ENCODE assay signal across 19 mouse cellular contexts in genomic region chr16:57071132-57071639, GRCm38 (mm10). TPM values are rescaled to one million over a fixed set of nuclear protein-coding genes. Genes with fewer than 3 reads are reported as not detected.
"Had no signal": no experiment of that assay in that cellular context is flagged by ENCODE, and none has a peak within 500 bp of the region (broad histone marks: within the 10 kb centered on the region; RNA-seq: fewer than 3 reads in every experiment).

TSS of gene Tmem45a2 (minus strand) at chr16:57071372.

- H3K9ac ChIP-seq: neural tube, embryonic 12.5 days; neural tube, embryonic 13.5 days; neural tube, embryonic 15.5 days; stomach, embryonic 15.5 days had no signal

- H3K27me3 ChIP-seq: neural tube, embryonic 12.5 days; neural tube, embryonic 13.5 days; neural tube, embryonic 15.5 days; stomach, embryonic 15.5 days had no signal

- H3K27ac ChIP-seq: neural tube, embryonic 12.5 days; neural tube, embryonic 13.5 days; neural tube, embryonic 15.5 days; stomach, embryonic 15.5 days had no signal

- H3K9me3 ChIP-seq: neural tube, embryonic 12.5 days; neural tube, embryonic 13.5 days; neural tube, embryonic 15.5 days; stomach, embryonic 15.5 days had no signal

- H3K4me3 ChIP-seq: neural tube, embryonic 12.5 days; neural tube, embryonic 13.5 days; neural tube, embryonic 15.5 days; stomach, embryonic 15.5 days had no signal

- H3K4me1 ChIP-seq: neural tube, embryonic 12.5 days; neural tube, embryonic 13.5 days; neural tube, embryonic 15.5 days; stomach, embryonic 15.5 days had no signal

- DNase-seq: retina, postnatal 1 day; right cerebral cortex, adult 18-20 months; right cerebral cortex, postnatal 14 days; right cerebral cortex, postnatal 25 days; right cerebral cortex, postnatal 4 days; spleen, adult 18-20 months; thymus, adult 18-20 months; thymus, adult 2 months; thymus, postnatal 14 days; thymus, postnatal 25 days; thymus, postnatal 36 days; thymus, postnatal 4 days had no signal

- H3K4me2 ChIP-seq: neural tube, embryonic 12.5 days; neural tube, embryonic 13.5 days; neural tube, embryonic 15.5 days; stomach, embryonic 15.5 days had no signal

- H3K36me3 ChIP-seq: neural tube, embryonic 12.5 days; neural tube, embryonic 13.5 days; neural tube, embryonic 15.5 days; stomach, embryonic 15.5 days had no signal

RNA-seq across cellular contexts. Expression of gene Tmem45a2, which starts in this region (rescaled TPM):
- total RNA-seq: neutrophil, adult 5-6 weeks had no signal
- polyA plus RNA-seq: neural tube, embryonic 12.5 days; neural tube, embryonic 15.5 days; spleen, adult 2 months; stomach, embryonic 14.5 days had no signal
